Mouse (Mus musculus) cerebellum, postnatal 4 days (tissue): Measurements from ENCODE around the gene Itgb8.
A peak's percentile ranks its signal among the peaks of the same experiment; 100 is the strongest.

Experiments
- DNase-seq, 2 experiments: peaks; one replicate each; pipeline ENCODE4 v3.0.0; 2022; ENCODE audit warnings: low spot score in 2 of 2, mixed read lengths in 1 of 2

The Itgb8 gene

GRCm38 (mm10) chr12:119238696-119239415, at the start of gene Itgb8:
Gene Itgb8 (minus strand): TSS chr12:119238802.
- DNase-seq, result peak; percentile 34 to 46

GRCm38 (mm10) chr12:119276282-119276681, 37.7 kb upstream of the Itgb8 start:
- DNase-seq, result no peak

GRCm38 (mm10) chr12:119273605-119274004, 35.0 kb upstream of the Itgb8 start:
- no peak for DNase-seq

GRCm38 (mm10) chr12:119271964-119272363, 33.4 kb upstream of the Itgb8 start:
- no peak for DNase-seq

- DNase-seq, result no peak
Observed at GRCm38 (mm10) chr12:119270036-119270435, 31.4 kb upstream of the Itgb8 start.

- DNase-seq, result no peak
Observed at GRCm38 (mm10) chr12:119268723-119269122, 30.1 kb upstream of the Itgb8 start.

- DNase-seq, result no peak
Observed at GRCm38 (mm10) chr12:119264506-119264905, 25.9 kb upstream of the Itgb8 start.

- no peak for DNase-seq
Observed at GRCm38 (mm10) chr12:119248581-119248980, 10.0 kb upstream of the Itgb8 start.

- DNase-seq, result no peak
Observed at GRCm38 (mm10) chr12:119241071-119241470, 2.5 kb upstream of the Itgb8 start.

- DNase-seq, result peak; percentile 30 to 68
Observed at GRCm38 (mm10) chr12:119237921-119238695, 494 bp downstream of the Itgb8 start.

- DNase-seq, result no peak
Observed at GRCm38 (mm10) chr12:119237241-119237920, 1.2 kb downstream of the Itgb8 start.

- DNase-seq, result no peak
Observed at GRCm38 (mm10) chr12:119231831-119232230, 6.8 kb downstream of the Itgb8 start.

GRCm38 (mm10) chr12:119230444-119230843, 8.2 kb downstream of the Itgb8 start:
- DNase-seq, result no peak

- no peak for DNase-seq
Observed at GRCm38 (mm10) chr12:119229601-119230000, 9.0 kb downstream of the Itgb8 start.

- DNase-seq, result no peak
Observed at GRCm38 (mm10) chr12:119227898-119228297, 10.7 kb downstream of the Itgb8 start.

- no peak for DNase-seq
Observed at GRCm38 (mm10) chr12:119224699-119225098, 13.9 kb downstream of the Itgb8 start.

GRCm38 (mm10) chr12:119219409-119219808, 19.2 kb downstream of the Itgb8 start:
- no peak for DNase-seq

GRCm38 (mm10) chr12:119217700-119218265, 20.8 kb downstream of the Itgb8 start:
- DNase-seq, result no peak

- DNase-seq, result no peak
Observed at GRCm38 (mm10) chr12:119215225-119215624, 23.4 kb downstream of the Itgb8 start.

- no peak for DNase-seq
Observed at GRCm38 (mm10) chr12:119211533-119211932, 27.1 kb downstream of the Itgb8 start.

- DNase-seq, result no peak
Observed at GRCm38 (mm10) chr12:119210590-119210989, 28.0 kb downstream of the Itgb8 start.

- DNase-seq, result no peak
Observed at GRCm38 (mm10) chr12:119210073-119210425, 28.6 kb downstream of the Itgb8 start.
